38 mouse cellular contexts compared by ENCODE assay signal in the genomic region with DNA sequence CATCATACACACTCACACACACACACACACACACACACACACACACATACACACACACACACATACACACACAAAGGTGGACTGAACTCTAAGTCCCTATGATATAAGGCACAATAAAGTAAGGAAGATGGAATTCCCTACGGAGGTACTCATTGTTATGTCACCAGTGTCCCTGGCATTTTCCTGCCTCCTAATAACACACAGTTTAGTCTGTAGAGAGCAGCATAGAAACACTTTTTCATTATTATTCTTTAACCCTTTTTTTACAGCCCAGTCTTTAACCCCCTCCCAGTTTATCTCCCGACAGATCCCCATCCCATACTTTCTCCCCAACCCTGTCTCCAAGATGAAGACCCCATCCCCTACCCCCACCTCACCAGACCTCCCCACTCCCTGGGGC. TPM values are rescaled to one million over a fixed set of nuclear protein-coding genes. Genes with fewer than 3 reads are reported as not detected.
"Had no signal": no experiment of that assay in that cellular context is flagged by ENCODE, and none has a peak within 500 bp of the region (broad histone marks: within the 10 kb centered on the region; RNA-seq: fewer than 3 reads in every experiment).

No protein-coding gene starts in this region.

- H3K9me3 ChIP-seq: limb, embryonic 10.5 days; limb, embryonic 15.5 days; liver, embryonic 12.5 days; liver, embryonic 13.5 days; liver, embryonic 15.5 days; lung, embryonic 15.5 days; midbrain, embryonic 10.5 days; midbrain, embryonic 13.5 days; midbrain, embryonic 15.5 days; neural tube, embryonic 12.5 days had no signal

- H3K4me1 ChIP-seq: liver, embryonic 12.5 days; liver, embryonic 13.5 days; liver, embryonic 15.5 days; megakaryocyte, embryonic 14.5 days; midbrain, embryonic 15.5 days; neural tube, embryonic 12.5 days had no signal

- H3K9ac ChIP-seq: limb, embryonic 12.5 days; limb, embryonic 13.5 days; limb, embryonic 15.5 days; liver, embryonic 12.5 days; liver, embryonic 13.5 days; liver, embryonic 14.5 days; liver, embryonic 15.5 days; liver, postnatal 0 days; lung, embryonic 14.5 days; lung, embryonic 15.5 days; midbrain, embryonic 12.5 days; midbrain, embryonic 13.5 days; midbrain, embryonic 15.5 days; neural tube, embryonic 12.5 days had no signal

- H3K27me3 ChIP-seq: limb, embryonic 12.5 days; limb, embryonic 15.5 days; liver, embryonic 12.5 days; liver, embryonic 13.5 days; liver, embryonic 15.5 days; lung, embryonic 15.5 days; megakaryocyte, embryonic 14.5 days; midbrain, embryonic 12.5 days; midbrain, embryonic 13.5 days; midbrain, embryonic 15.5 days; neural tube, embryonic 12.5 days had no signal

- H3K4me2 ChIP-seq: limb, embryonic 12.5 days; limb, embryonic 13.5 days; limb, embryonic 15.5 days; liver, embryonic 11.5 days; liver, embryonic 12.5 days; liver, embryonic 13.5 days; liver, embryonic 15.5 days; lung, embryonic 14.5 days; lung, embryonic 15.5 days; midbrain, embryonic 12.5 days; midbrain, embryonic 13.5 days; midbrain, embryonic 15.5 days; neural tube, embryonic 12.5 days had no signal

- H3K27ac ChIP-seq: limb, embryonic 10.5 days; limb, embryonic 12.5 days; limb, embryonic 13.5 days; limb, embryonic 15.5 days; liver, embryonic 12.5 days; liver, embryonic 13.5 days; liver, embryonic 14.5 days; liver, embryonic 15.5 days; lung, embryonic 15.5 days; macrophage; midbrain, embryonic 10.5 days; midbrain, embryonic 12.5 days; midbrain, embryonic 13.5 days; midbrain, embryonic 15.5 days; neural tube, embryonic 12.5 days had no signal

- ATAC-seq: liver, embryonic 12.5 days; liver, postnatal 0 days; lung, postnatal 0 days; midbrain, embryonic 13.5 days; midbrain, embryonic 15.5 days; midbrain, embryonic 16.5 days had no signal

- H3K4me3 ChIP-seq: limb, embryonic 10.5 days; limb, embryonic 12.5 days; limb, embryonic 13.5 days; limb, embryonic 15.5 days; liver, embryonic 12.5 days; liver, embryonic 13.5 days; liver, embryonic 15.5 days; lung, embryonic 15.5 days; megakaryocyte, embryonic 14.5 days; midbrain, embryonic 10.5 days; midbrain, embryonic 12.5 days; midbrain, embryonic 13.5 days; midbrain, embryonic 15.5 days; myocyte; neural tube, embryonic 12.5 days had no signal

- H3K36me3 ChIP-seq: limb, embryonic 12.5 days; limb, embryonic 15.5 days; liver, embryonic 12.5 days; liver, embryonic 13.5 days; liver, embryonic 15.5 days; lung, embryonic 15.5 days; midbrain, embryonic 10.5 days; midbrain, embryonic 12.5 days; midbrain, embryonic 13.5 days; midbrain, embryonic 15.5 days; neural tube, embryonic 12.5 days had no signal

- DNase-seq: left cerebral cortex, postnatal 4 days; liver; liver, embryonic 13.5 days; liver, postnatal 0 days; lung, adult 18-20 months; lung, adult 2 months; lung, embryonic 14.5 days; lung, postnatal 10 days; lung, postnatal 14 days; lung, postnatal 36 days; lung, postnatal 4 days; midbrain, embryonic 14.5 days had no signal

RNA-seq across cellular contexts. Expression of gene Etnppl, which starts 35.7 kb away (rescaled TPM):
- total RNA-seq: left cerebral cortex, postnatal 4 days; megakaryocyte progenitor cell, adult 5-6 weeks; megakaryocyte, adult 5-6 weeks; megakaryocyte-erythroid progenitor cell, adult 5-6 weeks; monocyte, adult 5-6 weeks had no signal
- polyA plus RNA-seq: limb, embryonic 10.5 days; limb, embryonic 11.5 days; liver, embryonic 11.5 days; liver, embryonic 12.5 days; liver, embryonic 13.5 days; lung, adult 2 months; lung, embryonic 14.5 days; lung, embryonic 15.5 days; lung, embryonic 16.5 days; lung, postnatal 0 days; macrophage; midbrain, embryonic 10.5 days; midbrain, embryonic 13.5 days; midbrain, embryonic 14.5 days; midbrain, embryonic 15.5 days; midbrain, embryonic 16.5 days; myocyte; neural tube, embryonic 11.5 days had no signal
